Mouse (Mus musculus): ENCODE results near the gene Prkcb. TPM values are rescaled to one million over a fixed set of nuclear protein-coding genes. Genes with fewer than 3 reads are reported as not detected.

Gene Prkcb
- total RNA-seq, 4 experiments from 2014 or later = 870 to 1,138 (median 953) TPM

DNA sequence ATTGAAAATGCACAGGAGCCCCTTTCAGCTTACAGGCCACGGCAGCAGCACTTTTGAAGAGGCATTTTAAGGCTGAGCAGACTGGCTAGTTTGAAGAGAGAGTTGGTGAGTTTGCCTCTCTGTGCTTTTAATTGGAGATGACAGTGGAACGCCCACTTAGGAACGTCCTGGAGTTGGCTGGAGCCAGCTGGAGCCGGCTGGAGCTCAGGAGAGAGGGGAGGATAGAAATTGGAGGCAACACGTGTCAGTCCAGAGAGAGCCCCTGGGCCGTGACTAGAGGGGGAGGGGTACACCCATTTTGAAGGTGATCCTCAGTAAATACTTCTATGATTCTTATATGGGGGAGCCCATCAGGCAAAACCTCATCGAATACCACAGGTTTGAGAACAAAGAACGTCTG, 287.0 kb downstream of the Prkcb start:
- DNase-seq (ENCODE audit: low spot score in 2 of 2) = peak in 1 of 2 experiments; percentile 66

DNA sequence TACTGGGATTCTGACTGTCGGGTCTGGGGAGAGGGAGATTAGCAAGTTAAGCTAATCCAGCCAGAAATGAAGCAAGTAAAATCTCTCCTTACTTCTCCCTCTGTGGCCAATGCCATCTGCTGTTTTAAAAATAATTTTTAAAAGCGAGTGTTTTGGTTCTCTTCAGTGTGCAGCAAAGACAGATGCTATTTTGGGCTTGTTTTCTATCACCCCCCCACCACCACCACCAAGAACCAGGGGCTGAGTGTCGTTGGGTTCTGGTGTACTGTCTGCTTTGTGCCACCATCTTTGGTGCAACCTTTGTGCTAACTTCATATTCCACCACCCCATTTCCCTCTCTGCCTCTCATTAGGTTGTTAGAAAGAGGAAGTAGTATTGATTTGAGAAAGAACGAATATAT, 289.0 kb downstream of the Prkcb start:
- DNase-seq (ENCODE audit: low spot score in 2 of 2) = no peak

DNA sequence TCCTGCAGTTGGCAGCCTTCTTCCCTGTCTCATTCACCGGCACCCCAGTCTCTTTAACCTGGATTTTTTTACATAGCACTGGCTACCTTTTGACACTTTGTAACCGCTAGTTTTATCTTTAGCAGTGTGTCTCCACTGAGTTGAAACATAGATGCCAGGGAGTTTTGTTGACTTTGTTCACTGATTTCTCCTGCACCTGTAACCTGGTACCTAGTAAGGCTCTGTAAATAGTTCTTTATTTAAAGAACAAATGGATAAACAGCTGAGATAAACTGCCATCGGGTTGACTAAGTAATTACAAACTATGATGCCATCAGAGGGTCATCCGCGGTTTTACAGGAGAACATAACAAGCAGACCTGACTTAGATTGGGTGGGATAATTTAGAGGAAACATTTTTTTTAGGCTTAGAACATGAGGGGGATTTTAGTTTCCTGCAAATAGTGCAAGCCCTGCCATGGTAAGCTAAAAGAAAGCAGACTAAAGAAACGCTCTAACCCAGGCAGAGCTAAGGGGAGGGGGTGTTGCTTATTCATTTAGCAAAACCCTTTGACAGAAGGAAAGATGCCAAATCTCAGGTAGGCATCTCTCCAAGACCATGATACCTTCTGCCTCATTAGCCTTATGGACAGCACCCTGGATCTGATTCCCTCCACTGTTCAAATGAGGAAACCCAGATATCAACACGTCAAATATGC, 291.1 kb downstream of the Prkcb start:
- DNase-seq (ENCODE audit: low spot score in 2 of 2) = no peak

DNA sequence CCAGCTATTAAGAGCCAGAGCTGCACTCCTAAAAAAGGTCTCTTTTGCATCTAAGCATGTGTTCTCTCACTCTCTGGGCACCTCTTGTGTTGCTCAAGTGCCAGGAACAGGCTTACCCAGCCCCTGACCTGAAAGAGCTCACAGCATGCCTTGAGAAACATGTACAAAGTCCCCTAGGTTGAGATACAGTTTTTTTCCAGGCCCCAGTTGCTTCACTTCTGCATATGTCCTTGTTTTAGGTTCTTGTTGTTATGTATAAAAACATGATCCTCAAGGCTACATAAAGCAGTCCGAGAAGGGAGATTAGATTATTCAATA, 291.6 kb downstream of the Prkcb start:
- no peak for DNase-seq (ENCODE audit: low spot score in 2 of 2)

DNA sequence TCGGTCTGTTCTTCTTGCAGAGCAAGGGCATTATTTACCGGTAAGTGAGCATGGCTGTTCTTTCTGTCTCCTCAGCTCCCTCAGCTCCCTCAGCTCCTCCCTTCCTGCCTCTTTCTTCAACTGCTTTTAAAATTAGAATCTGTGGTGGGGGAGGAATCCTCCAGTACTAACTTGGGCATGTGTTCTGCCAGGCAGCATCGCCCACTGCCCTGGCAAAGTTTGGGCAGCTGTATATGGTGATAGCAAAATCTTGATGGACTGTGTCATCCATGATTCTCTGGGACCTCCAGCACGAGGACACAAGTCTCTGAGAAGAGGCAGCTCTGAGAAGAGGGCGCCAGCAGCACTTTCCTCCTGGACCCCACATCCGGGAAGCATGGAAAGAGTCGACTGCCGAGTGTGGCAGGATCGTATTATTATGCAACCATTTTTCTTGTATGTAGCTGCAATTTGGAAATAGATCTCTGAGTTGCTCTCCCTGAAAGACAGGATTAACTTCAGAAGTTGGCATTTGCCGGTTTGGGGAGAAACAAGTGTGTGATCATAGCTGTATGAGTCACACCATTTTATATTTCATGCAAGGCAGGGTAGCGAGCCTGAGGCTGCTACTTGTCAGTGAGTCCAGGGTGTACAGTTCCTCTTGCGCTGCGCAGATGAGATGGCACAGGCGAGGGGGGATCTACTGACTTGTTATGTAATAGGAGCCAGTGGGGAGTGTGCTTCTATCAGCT, 296.0 kb downstream of the Prkcb start:
- DNase-seq (ENCODE audit: low spot score in 2 of 2) = peak; percentile 58 to 92

DNA sequence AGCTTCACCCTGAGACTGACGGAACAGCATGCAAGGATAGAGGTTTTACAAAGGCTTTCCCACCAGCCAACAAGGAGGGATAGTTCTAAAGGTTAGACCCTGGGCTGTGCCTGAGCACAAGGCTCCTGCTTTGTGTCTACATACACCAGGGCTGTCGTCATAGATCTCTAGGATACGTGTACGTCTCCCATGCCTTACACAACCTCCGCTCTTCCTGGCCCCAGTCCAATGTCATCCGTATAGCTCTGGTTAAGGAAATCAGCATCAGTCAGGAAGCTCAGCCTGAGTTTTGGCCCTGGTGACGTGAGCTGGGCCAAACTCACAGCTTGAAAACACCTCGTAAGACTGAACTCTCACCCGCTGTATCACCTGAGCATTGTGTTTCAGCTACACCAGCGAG, 307.3 kb downstream of the Prkcb start:
- no peak for DNase-seq (ENCODE audit: low spot score in 2 of 2)

DNA sequence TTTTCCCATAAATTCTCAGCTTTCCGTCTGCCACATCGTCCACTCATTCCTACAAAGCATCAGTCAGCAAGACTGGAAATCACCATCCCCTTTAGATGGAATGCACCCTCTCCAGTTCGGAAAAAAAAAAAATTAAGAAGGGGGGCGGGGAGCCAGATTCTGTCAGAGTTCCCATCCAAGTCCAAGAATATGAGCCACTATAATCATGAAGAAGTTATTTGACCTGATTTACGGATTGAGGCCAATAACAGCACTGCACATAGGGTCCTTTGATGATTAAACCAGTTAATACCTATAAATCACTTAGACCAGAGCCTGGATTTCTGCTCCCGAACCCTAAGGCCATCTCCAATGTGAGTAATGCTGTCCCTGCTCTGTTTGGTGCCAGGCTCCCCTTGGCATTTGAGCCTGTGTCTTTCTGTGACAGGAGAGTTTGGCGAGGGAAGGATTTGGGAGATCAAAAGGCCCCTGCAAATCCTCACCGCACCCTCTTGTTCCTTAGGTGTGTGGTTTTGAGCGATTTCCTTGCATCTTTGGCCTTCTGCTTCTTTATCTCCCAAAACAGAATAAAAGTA, 308.1 kb downstream of the Prkcb start:
- DNase-seq (ENCODE audit: low spot score in 2 of 2) = no peak

DNA sequence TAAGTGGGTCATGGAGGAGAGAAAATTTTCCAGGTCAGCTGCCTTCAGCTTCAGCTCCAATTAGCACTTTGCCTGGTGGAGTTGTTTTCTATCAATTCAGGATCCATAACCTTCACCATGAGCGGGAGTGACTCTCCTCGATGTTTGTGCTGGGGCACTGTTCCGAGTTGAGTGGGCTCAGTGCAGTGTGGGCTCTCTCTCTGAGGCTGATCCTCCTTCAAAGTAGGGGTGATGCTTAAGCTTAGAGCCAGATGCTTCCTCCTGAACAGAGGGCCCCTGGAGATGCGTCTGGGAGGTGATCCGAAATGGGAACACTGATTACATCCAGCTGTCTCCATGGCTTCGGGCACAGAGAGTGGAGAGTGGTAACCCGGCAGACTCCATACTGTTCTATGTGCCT, 308.8 kb downstream of the Prkcb start:
- DNase-seq (ENCODE audit: low spot score in 2 of 2) = no peak

DNA sequence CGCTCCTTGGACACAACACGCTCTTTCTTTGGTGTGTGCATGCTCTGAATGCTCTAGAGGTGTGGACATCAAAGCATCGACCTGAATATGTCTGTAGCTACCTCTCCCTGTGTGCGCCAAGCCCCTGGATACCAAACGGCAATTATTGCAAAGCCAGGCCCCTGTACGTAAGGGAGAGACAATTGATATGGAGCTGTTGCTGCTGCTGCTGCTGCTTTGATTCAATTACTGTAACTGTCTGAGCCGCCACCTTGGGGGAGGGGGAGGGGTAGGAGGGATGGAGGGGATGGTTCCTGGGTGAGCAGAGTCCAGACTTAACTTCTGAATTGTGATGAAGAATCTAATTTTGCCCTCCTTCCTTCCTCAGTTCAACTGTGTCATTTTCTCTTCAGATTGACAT, 312.3 kb downstream of the Prkcb start:
- no peak for DNase-seq (ENCODE audit: low spot score in 2 of 2)

DNA sequence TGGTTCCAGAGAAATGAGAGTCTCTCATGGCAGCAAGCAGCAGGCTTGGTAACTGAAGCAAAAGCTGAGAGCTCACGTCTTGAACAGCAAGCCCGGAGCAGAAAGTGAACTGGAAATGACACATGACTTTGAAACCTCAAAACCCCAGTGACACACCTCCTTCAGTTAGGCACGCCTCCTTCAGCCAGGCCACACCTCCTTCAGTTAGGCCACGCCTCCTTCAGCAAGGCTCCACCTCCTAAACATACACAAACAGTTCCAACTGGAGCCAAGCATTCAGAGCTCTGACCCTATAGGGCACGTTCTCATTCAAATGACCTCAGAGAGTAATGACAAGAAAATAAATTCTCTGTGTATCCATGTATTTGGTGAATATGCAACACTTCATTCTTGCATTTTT, 316.5 kb downstream of the Prkcb start:
- DNase-seq (ENCODE audit: low spot score in 2 of 2) = no peak

DNA sequence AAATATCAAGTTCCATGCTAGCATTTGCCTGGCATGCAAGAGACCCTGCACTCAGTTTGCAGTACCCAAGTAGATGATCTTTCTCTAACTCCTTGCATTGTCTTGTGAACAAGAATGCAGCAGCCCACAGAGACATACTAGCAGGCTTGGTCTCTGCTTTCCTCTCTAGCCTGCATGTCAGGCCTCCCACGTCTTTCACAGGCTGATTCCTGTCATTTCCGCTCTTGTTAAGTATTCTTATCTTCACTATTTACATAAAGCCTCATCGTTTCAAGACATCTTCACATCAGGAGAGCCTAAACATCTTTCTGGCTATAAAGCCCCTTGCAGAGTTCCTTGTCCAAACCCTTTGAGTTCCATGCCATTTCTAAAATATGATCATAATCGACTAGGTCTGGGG, 320.9 kb downstream of the Prkcb start:
- no peak for DNase-seq (ENCODE audit: low spot score in 2 of 2)

DNA sequence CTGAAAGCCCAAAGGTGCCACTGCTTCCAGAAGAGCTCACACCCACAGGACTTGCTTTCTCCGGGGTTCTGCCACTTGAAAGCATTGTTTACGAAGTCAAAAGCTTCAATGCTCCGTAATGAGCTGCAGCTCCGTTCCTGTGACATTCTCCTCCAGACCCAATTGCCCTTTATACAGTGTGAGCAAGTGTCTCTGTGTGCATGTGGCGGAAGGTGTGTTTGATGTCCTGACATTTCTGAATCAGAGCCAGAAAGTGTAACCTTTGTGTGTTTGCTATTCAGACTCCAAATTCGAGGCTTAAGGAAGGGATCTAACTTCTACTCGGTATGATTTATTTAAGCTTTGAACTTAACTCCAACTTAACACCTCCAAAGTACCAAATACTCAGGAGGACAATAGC, 321.6 kb downstream of the Prkcb start:
- no peak for DNase-seq (ENCODE audit: low spot score in 2 of 2)

DNA sequence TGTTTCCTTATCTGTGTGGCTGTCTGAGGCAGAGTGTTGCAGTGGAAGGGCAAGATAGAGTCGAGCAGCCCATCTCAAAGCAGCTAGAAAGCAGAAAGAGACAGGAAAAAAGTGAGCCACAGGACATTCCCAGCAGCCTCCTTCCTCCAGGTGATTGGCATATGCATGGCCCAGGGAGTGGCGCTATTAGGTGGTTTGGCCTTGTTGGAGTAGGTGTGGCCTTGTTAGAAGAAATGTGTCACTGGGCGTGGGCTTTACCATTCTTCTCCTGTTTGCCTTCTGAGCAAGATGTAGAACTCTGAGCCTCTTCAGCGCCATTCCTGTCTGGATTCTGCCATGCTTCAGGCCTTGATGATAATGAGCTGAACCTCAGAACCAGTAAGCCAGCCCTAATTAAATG, 325.3 kb downstream of the Prkcb start:
- no peak for DNase-seq (ENCODE audit: low spot score in 2 of 2)

DNA sequence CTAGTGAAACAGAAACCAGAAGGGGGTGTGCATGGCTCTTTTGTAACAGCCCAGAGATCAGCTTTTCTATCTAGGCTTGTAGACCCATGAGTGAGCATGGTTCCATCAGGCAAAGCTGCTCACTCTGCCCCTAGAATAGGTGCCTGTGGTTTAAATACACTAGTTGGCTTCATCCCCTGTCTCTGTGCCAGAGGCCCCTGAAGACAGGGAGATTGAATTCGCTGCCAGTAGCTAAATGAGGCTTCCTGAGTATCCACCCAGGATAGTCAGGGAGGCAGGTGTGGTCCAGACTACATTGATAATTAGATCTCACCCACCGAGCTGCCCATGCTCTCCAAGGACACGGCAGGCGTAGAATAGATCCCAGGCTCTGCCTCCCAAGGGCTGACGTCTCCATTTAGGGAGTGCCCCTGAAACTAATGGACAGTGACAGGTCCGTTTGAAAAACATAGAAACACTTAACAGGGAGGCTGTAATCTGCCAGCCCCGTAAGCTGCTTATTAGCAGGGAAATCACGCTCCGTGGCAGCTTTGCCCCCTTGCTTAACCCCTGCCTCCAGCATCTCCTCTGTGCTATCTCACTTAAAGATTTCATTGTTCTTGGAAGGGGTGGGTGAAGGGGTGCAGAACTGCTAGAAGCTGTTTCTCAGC, 333.7 kb downstream of the Prkcb start:
- DNase-seq (ENCODE audit: low spot score in 2 of 2) = no peak

DNA sequence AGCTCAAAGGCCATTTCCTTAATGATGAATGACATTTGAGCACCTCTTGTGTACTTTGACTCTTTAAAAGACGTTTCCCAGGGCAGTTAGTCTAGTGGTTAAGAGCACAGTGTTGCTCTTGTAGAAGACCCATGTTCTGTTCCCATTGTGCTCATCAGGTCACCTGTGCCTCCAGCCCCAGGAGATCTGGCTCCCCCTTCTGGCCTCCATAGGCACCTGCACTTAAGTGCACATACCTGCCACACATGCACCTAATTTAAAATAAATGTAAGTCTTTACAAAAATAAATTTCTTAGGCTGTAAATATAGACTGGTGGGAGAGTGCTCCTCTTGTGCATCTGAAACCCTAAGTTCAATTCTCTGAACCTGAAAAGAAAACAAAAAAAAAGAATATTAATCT, 335.2 kb downstream of the Prkcb start:
- no peak for DNase-seq (ENCODE audit: low spot score in 2 of 2)

DNA sequence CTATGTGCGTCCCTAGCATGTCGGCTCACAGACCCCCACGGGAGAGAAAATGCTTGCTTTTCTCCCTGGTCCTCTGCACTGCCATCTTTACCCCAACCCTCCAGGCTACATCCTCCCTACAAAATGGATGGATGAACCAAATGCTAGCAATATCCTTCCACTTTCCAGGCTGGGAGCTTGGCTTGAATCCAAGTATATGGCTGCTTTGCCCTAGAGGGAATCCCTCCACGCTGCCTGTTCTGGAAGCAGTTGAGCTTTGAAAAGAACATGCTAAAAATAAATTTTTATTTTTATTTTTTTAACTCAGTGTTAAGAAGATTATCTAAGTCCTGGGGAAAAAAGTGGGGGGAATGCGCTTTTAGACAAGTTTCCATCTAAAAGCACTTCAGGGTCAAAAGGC, 339.5 kb downstream of the Prkcb start:
- DNase-seq (ENCODE audit: low spot score in 2 of 2) = no peak

DNA sequence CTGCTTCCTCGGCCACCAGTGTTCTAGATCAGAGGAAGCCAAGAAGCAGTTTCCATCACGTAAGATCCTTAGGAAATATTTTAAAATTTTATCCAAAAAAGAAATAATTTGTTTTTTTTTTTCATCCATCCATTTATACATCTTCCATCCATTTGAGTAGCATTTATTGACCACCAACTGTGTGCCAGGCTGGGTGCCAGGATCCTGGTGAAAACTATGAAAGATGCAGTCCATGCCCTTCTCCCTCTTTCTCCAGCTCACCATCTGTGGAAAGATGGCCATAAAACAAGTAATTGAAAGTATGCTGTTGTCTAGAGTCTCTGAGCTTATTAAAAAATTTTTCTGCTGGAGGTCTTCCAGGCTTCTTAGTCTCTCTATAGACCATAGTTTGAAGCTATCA, 341.8 kb downstream of the Prkcb start:
- no peak for DNase-seq (ENCODE audit: low spot score in 2 of 2)

DNA sequence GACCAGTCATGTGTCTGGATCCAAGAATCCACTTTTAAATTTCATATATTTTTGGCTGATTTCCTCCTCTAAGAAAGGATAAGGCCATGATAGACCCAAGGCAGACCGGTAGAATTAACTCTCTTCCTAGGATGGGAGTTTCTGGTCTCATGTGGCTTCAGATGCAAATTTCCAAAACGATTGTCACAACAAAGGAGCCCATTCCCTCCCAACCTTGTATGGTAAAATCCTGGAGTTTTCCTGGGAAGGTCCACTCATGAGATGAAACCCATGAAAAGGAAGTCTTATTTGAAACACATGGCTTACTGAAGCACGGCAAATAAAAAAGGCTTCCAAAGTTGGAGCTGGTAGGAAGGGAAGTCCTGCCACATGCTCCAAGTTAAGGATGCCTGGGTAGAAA, 342.6 kb downstream of the Prkcb start:
- no peak for DNase-seq (ENCODE audit: low spot score in 2 of 2)

DNA sequence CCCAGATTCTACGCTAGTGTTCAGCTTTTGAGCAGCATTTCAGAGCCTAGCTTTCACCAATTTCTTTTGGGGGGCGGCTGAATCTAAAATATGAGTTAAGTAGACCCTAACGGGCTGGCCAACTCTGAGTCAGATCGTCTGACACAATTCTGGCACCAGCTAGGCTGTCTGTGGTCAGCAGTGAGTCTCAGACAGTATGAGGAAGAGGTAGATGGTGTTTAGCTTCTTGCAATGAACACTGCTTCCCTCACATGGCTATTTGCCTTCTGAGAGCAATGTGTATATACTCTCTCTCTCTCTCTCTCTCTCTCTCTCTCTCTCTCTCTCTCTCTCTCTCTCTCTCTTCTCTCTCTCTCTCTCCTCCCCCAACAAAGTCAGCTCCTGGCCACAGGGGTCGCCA, 344.4 kb downstream of the Prkcb start:
- no peak for DNase-seq (ENCODE audit: low spot score in 2 of 2)

DNA sequence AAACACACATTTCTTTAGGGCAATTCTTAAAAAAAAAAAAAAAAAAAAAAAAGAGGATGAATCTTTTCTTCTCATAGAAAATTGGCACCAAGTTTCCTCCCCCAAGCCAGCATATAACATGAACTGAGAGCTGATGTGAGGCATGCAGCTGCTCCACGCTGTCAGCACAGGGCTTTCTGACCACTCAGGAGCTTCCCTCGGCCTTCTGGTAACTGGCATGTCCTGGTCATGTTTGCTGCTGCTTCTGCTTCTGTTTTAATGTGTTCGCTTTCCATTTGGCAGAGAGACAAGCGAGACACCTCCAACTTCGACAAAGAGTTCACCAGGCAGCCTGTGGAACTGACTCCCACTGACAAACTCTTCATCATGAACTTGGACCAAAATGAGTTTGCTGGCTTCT, 344.9 kb downstream of the Prkcb start:
- no peak for DNase-seq (ENCODE audit: low spot score in 2 of 2)

DNA sequence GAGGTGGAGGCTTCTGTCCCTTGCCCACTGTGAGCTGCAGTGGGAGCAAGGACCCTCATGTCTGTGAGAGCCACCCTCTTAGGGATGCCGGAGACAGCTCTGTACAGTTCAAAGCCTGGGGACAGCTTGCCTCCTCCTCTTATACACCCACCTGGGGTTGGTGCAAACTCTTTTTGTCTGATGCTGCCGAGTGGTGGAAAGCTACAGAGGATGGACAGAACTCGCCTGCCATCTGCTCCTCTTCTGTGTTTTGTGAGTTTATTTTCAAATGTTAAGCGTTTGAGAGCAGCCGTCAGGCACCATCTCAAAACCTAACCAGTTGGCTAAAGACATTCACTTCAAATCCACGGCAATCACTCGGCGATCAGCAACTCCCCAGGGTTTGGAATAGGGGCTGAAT, 355.1 kb downstream of the Prkcb start:
- DNase-seq (ENCODE audit: low spot score in 2 of 2) = peak in 1 of 2 experiments; percentile 62

DNA sequence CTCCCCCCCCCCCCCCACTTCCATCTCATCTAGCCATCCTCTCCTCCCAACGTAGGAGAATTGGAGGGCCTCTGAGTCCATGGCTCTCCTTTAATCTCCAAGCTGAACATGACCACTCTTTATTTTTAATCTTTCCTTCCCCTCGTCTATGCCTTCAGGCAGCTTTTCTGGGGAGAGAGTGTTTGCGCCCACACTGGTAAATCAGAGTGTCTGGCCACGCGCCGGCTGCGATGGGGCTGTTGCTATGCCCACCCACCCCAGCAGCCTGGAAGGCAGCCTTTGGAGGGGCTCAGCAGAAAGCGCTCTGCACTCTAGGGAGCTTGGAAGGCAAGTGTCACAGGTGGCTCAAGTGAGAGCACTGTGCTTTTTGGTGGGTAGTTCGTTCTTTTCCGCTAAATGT, 360.8 kb downstream of the Prkcb start:
- DNase-seq (ENCODE audit: low spot score in 2 of 2) = peak in 1 of 2 experiments; percentile 60

DNA sequence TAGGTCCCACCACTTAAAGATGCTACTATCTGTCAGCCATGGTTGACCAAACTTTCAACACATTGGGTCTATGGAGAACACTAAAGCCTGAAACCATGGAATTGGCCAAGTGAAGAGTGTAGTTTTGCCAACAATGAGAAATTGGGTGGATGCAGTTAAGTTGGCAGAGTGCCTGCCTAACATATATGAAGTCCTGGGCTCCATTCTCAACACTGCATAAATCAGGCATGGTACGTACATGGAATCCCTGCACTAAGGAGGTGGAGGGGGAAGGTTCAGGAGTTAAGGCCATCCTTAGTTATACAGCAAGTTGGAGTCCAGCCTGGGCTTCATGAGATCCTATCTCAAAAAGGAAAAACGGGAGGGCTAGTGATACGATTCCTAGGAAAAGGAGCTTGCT, 364.0 kb downstream of the Prkcb start:
- no peak for DNase-seq (ENCODE audit: low spot score in 2 of 2)
